Mouse (Mus musculus) hindbrain, embryonic 14.5 days (tissue): ENCODE measurements around the gene Lmf1. TPM values are rescaled to one million over a fixed set of nuclear protein-coding genes. Genes with fewer than 3 reads are reported as not detected.

Experiments
- ATAC-seq: fragments of 200-750 bp; cut with Nextera tagmentation; 2 replicates; pipeline ENCODE4 v1.8.0; 2017; ENCODE audit warnings: moderate number of reproducible peaks, mild to moderate bottlenecking, moderate TSS enrichment, moderate library complexity; ENCODE audit not compliant: low FRiP score
- DNase-seq: peaks from one replicate; pipeline ENCODE4 v3.0.0-alpha.2; 2015; ENCODE audit warnings: low spot score
- H3K27ac ChIP-seq: fragments of 300-500 bp; sonication (generic); 2 replicates; pipeline ENCODE4 v1.5.1; 2014; ENCODE audit warnings: mild to moderate bottlenecking, moderate library complexity
- H3K27me3 ChIP-seq: fragments of 300-500 bp; sonication (generic); 2 replicates; pipeline ENCODE4 v1.6.1; 2014; ENCODE audit warnings: mild to moderate bottlenecking, low read length, mixed read lengths; ENCODE audit not compliant: control insufficient read depth, insufficient read depth
- H3K36me3 ChIP-seq: fragments of 300-500 bp; sonication (generic); replicated peaks from 2 replicates; pipeline ENCODE4 v1.6.1; 2014; ENCODE audit not compliant: control insufficient read depth, insufficient read depth
- H3K4me1 ChIP-seq: fragments of 300-500 bp; sonication (generic); replicated peaks from 2 replicates; pipeline ENCODE4 v1.6.1; 2014; ENCODE audit warnings: antibody characterized with exemption, low read length, mixed read lengths; ENCODE audit not compliant: control insufficient read depth, insufficient read depth
- H3K4me2 ChIP-seq: fragments of 300-500 bp; sonication (generic); replicated peaks from 2 replicates; pipeline ENCODE4 v1.6.1; 2014; ENCODE audit warnings: mild to moderate bottlenecking, moderate library complexity
- H3K4me3 ChIP-seq: fragments of 300-500 bp; sonication (generic); replicated peaks from 2 replicates; pipeline ENCODE4 v1.5.1; 2014; ENCODE audit warnings: mild to moderate bottlenecking, low read length
- H3K9ac ChIP-seq: fragments of 300-500 bp; sonication (generic); 2 replicates; pipeline ENCODE4 v1.6.1; 2014
- H3K9me3 ChIP-seq: fragments of 300-500 bp; sonication (generic); 2 replicates; pipeline ENCODE4 v1.6.1; 2016; ENCODE audit warnings: low read length; ENCODE audit not compliant: control insufficient read depth
- WGBS: fragments of 180-500 bp; shearing (Covaris S2); extraction: QIAGEN DNeasy Blood & Tissue Kit; methylation state at CpG from one replicate; pipeline ENCODE4 v1.1.7; 2014; 5-methylcytosine and 5-hydroxymethylcytosine counted together
- polyA plus RNA-seq: library from polyadenylated mRNA; unstranded; fragments of >200 nt; fragmentation: Nextera tagmentation; extraction: Ambion mirVana; gene quantifications from 2 replicates; pipeline ENCODE4 v1.2.1, GENCODE M21; 2014

Gene Lmf1
- polyA plus RNA-seq, 1 experiment from 2014 or later = 24.9 TPM

- no peaks in the 10 kb centered on the region for H3K27me3 ChIP-seq
- no peak overlapping the region for H3K4me2 ChIP-seq
- ATAC-seq (no peak), DNase-seq (no peak)
- H3K36me3 ChIP-seq = no peaks in the 10 kb centered on the region
- no peak overlapping the region for H3K4me3 ChIP-seq
- no peaks in the 10 kb centered on the region for H3K9me3 ChIP-seq
- no peak overlapping the region for H3K27ac ChIP-seq
- peaks cover 24% of the 10 kb centered on the region for H3K4me1 ChIP-seq
- H3K9ac ChIP-seq = no peak overlapping the region
- 72% methylated on average over 8 of the region's 8 CpGs for whole genome bisulfite sequencing
These were observed 63.1 kb downstream of the Lmf1 start for GRCm38 (mm10) chr17:25642032-25642431.

DNA sequence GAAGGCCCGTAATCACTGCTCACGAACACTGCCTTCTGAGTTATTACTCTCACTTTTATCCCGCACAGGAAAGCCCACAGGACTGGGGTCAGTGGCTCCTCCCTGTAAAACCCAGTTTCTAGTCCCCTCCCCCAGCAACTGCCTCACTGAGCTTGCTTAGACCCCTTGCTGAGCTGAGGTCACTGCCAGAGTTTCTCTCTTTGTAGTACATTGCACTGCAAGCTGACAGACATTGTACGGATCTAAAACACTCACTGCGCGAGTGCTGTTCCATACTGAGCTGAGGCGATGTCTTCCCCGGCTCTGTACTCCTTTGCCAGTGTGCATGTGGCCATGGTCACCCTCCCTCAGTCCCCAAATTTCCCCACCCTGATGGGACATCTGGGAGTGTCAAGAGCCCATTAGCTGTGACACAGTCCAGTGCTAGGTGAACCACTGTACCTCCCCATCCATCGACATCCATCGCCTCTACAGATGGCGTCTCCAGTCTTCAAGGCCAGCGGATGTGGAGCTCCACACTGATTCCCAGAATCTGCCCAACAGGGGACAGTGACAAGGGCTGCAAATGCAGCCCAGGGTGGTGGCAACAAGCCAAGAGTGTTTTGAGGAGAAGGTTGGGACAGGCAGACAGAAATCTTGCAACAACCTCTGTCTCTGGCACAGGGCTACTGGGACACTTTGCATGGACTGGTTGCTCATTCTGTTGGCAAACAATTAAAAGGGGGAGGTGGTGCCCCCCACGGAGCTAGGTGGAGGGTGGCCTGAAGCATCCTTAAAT is 64.8 kb downstream of the Lmf1 start:
- WGBS = 45% methylated on average over 13 of the region's 13 CpGs
- Histone ChIP-seq H3K9ac (no peak overlapping the region), H3K9me3 (no peaks in the 10 kb centered on the region), H3K27me3 (no peaks in the 10 kb centered on the region), H3K27ac (no peak overlapping the region), H3K36me3 (no peaks in the 10 kb centered on the region), H3K4me2 (no peak overlapping the region), H3K4me1 (peaks cover 24% of the 10 kb centered on the region), H3K4me3 (no peak overlapping the region)
- ATAC-seq (0 out of 2 replicates have a peak, but pooled peaks have one; percentile 17), DNase-seq (no peak)

GRCm38 (mm10) chr17:25644761-25645160 is 65.9 kb downstream of the Lmf1 start:
- 89% methylated on average over 3 of the region's 3 CpGs for WGBS
- ATAC-seq (no peak), DNase-seq (no peak)
- Histone ChIP-seq H3K4me1 (peaks cover 24% of the 10 kb centered on the region), H3K27ac (no peak overlapping the region), H3K36me3 (no peaks in the 10 kb centered on the region), H3K27me3 (no peaks in the 10 kb centered on the region), H3K9me3 (no peaks in the 10 kb centered on the region), H3K4me2 (no peak overlapping the region), H3K4me3 (no peak overlapping the region), H3K9ac (no peak overlapping the region)

- Histone ChIP-seq H3K27me3 (no peaks in the 10 kb centered on the region), H3K36me3 (no peaks in the 10 kb centered on the region)
- WGBS = 77% methylated on average over 9 of the region's 9 CpGs
These were observed 66.8 kb downstream of the Lmf1 start for GRCm38 (mm10) chr17:25645661-25646060.

DNA sequence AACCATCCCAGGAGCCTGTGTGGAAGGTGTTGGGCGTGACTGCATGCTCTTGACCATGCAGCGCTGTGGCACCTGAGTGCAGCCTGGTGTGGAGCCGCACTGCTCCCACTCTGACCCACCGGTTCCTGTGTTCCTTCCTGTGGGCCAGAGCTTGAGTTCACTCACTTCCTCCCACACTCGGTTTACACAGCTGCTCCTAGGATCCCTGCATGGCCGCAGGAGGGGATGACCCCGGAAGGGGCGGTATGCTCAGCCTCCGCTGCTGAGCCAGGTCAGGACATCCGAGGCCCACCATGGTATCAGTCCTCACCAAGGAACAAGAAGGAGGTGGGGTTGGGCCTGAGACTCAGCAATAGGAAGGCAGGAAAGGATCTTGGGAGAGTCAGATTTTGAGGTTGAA is 69.0 kb downstream of the Lmf1 start:
- Histone ChIP-seq H3K9ac (no peak overlapping the region), H3K4me1 (peaks cover 13% of the 10 kb centered on the region), H3K4me2 (no peak overlapping the region), H3K4me3 (no peak overlapping the region), H3K36me3 (no peaks in the 10 kb centered on the region), H3K9me3 (no peaks in the 10 kb centered on the region), H3K27me3 (no peaks in the 10 kb centered on the region), H3K27ac (no peak overlapping the region)
- no peak for ATAC-seq
- 89% methylated on average over 10 of the region's 10 CpGs for WGBS
- DNase-seq = no peak

More at GRCm38 (mm10) chr17:25645661-25646060, 66.8 kb downstream of the Lmf1 start:
- Histone ChIP-seq H3K4me3 (no peak overlapping the region), H3K9ac (no peak overlapping the region), H3K4me1 (peaks cover 21% of the 10 kb centered on the region), H3K9me3 (no peaks in the 10 kb centered on the region), H3K4me2 (no peak overlapping the region), H3K27ac (no peak overlapping the region)
- no peak for ATAC-seq
- no peak for DNase-seq

GRCm38 (mm10) chr17:25648678-25649216 is 69.9 kb downstream of the Lmf1 start:
- H3K4me3 ChIP-seq = no peak overlapping the region
- ATAC-seq (no peak), DNase-seq (no peak)

DNA sequence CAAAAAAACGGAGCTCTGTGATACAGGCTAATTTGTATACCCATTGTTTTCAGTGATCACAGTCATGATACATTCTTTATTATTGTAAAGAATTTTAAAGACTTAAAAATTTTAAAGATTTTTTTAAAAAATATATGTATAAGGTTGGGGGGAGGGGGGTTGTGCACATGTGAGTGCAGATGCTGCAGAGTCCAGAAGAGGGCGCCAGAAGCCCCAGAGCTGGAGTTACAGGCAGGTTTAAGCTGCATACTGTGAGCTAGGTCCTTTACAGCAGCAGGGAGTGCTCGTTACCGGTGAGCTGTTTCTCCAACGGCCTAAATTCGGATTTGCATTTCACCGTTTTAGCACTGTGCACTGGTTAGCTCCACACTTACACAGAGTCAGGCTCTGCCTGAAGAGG is 71.8 kb downstream of the Lmf1 start:
- no peak for ATAC-seq

More at GRCm38 (mm10) chr17:25648678-25649216, 69.9 kb downstream of the Lmf1 start:
- Histone ChIP-seq H3K27ac (no peak overlapping the region), H3K27me3 (no peaks in the 10 kb centered on the region), H3K36me3 (no peaks in the 10 kb centered on the region), H3K4me2 (no peak overlapping the region), H3K9me3 (no peaks in the 10 kb centered on the region), H3K4me1 (peaks cover 4% of the 10 kb centered on the region), H3K9ac (no peak overlapping the region)
- 71% methylated on average over 15 of the region's 15 CpGs for WGBS

GRCm38 (mm10) chr17:25652272-25652671 is 73.4 kb downstream of the Lmf1 start:
- Histone ChIP-seq H3K4me2 (no peak overlapping the region), H3K4me1 (no peaks in the 10 kb centered on the region), H3K9ac (no peak overlapping the region), H3K4me3 (no peak overlapping the region), H3K9me3 (no peaks in the 10 kb centered on the region), H3K27me3 (no peaks in the 10 kb centered on the region), H3K27ac (no peak overlapping the region), H3K36me3 (no peaks in the 10 kb centered on the region)
- DNase-seq = no peak
- ATAC-seq = no peak
- 82% methylated on average over 8 of the region's 8 CpGs for WGBS

More for the DNA sequence above, 71.8 kb downstream of the Lmf1 start:
- no peak overlapping the region for H3K4me2 ChIP-seq
- no peak for DNase-seq
- no peaks in the 10 kb centered on the region for H3K36me3 ChIP-seq
- 91% methylated on average over 7 of the region's 7 CpGs for WGBS
- no peaks in the 10 kb centered on the region for H3K27me3 ChIP-seq
- H3K9me3 ChIP-seq = no peaks in the 10 kb centered on the region
- H3K4me1 ChIP-seq = no peaks in the 10 kb centered on the region
- no peak overlapping the region for H3K9ac ChIP-seq
- no peak overlapping the region for H3K27ac ChIP-seq
- H3K4me3 ChIP-seq = no peak overlapping the region

- H3K9ac ChIP-seq = no peak overlapping the region
- H3K4me1 ChIP-seq = no peaks in the 10 kb centered on the region
- no peak for DNase-seq
- H3K4me3 ChIP-seq = no peak overlapping the region
- no peaks in the 10 kb centered on the region for H3K36me3 ChIP-seq
- WGBS = 62% methylated on average over 12 of the region's 12 CpGs
- H3K4me2 ChIP-seq = no peak overlapping the region
- ATAC-seq = no peak
- no peak overlapping the region for H3K27ac ChIP-seq
- no peaks in the 10 kb centered on the region for H3K27me3 ChIP-seq
- H3K9me3 ChIP-seq = no peaks in the 10 kb centered on the region
These were observed 77.4 kb downstream of the Lmf1 start for GRCm38 (mm10) chr17:25656142-25656825.
